Mouse (Mus musculus): ENCODE data around the gene Tmie.

The Tmie gene

GRCm38 (mm10) chr9:110888935-110889334 lies 9.0 kb upstream of the Tmie start:
- DNase-seq (ENCODE audit: low spot score in 2 of 2), result no peak

DNA sequence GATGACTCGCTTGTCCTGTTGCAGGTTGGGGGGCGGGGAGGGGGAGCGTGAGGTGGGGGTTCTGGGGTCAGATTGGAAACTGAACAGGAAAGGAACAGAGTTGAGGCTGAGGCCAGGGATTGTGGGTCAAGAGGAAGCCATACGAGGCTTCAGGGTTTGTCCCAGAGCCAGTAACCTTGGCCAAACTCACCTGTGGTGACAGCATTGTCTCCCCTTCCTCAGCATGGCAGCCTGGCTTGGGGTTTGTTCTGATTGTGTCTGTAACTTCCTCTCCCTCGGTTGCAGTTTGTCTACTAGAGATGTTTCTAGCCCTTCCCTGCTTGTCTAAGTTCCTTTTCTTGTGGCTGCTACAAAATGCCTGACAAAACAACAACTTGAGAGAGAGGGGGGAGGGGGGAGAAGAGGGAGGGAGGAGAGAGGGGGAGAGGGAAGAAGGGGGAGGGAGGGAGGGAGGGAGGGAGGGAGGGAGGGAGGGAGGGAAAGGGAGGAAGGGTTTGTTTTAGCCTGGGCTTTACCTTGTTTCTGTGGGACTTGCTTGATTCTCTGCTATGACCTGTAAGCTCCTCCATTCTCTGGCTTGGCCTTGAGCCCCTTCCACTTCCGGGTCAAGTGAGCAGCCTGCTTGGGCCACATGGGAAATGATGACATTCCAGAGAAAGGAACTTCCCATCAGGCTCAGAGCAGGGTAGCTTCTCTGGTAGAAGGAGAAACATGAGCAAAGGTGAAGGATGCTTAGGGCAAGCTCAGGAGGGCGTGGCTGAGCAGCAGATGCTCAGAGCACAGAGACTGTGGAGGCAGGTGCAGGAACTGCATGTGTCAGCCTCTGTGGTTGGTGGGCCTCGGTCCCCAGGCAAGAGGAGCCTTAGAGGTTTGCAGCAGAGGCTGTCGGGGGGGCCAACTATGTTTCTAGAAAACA lies 7.7 kb upstream of the Tmie start:
- DNase-seq (ENCODE audit: low spot score in 2 of 2), result no peak

DNA sequence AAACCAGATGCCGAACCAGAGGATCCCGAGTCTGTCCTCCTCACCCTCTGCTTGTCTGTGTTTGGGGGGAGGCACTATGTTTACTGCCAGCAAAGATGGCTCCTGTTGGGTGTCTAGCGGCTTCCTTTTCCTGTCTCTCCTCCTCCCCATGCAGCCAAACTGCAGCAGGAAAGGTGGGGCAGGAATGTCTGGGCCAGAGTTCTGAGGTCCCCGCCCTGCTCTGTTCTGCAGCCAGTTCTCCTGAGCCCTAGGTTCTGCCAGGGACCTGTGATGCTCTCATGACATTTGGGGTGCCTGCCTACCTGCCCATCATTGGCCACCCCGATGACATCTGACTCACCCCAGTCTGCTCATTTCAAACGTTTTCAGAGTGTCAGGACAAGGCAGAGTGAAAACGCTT lies 2.0 kb upstream of the Tmie start:
- no peak for DNase-seq (ENCODE audit: low spot score in 2 of 2)

DNA sequence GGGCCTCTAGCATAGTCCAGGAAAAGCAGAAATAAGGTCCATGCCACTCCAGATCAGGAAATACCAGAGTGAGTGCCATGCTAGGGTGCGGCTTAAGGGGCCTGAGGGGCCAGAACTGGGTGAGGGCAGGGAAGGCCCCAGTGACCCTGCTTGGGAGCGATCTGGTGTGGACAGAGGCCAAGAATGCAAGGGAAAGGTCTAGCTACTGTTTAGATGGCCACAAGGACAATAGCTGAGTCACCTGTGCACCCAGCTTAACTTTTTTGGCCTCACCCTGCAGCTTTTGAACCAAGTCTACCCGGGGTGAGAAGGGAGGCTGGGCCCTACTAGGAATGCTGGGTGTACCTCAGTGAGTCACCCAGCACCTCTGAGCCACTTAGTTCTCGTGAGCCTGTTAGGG lies 859 bp upstream of the Tmie start:
- DNase-seq (ENCODE audit: low spot score in 2 of 2), result no peak

- DNase-seq (ENCODE audit: low spot score in 2 of 2), result peak; percentile 15 to 25
These were observed 557 bp downstream of the Tmie start, which contains the start of gene Als2cl for GRCm38 (mm10) chr9:110879191-110879920. Als2cl (plus strand) TSS chr9:110879870.

- peak in 1 of 2 experiments; percentile 18 for DNase-seq (ENCODE audit: low spot score in 2 of 2)
These were observed 2.0 kb downstream of the Tmie start for GRCm38 (mm10) chr9:110877888-110878287.

DNA sequence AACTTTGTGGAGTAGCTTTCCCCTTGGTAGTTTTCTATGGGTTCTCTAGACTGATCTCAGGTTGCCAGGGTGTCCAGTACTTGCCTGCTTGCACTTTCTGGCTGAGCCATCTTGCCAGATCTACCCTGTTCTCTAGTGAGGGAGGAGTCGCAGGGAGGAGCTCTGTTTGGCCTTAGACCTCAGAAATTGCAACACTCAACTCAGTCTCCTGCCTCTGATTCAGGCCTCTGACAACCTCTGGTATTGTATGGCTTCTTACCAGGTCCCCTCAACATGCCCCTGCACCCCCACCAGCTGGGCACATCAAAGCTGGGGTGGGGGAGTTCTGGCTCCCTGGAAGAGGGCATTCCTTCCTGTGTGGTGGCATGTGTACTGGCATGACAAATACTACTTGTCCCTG lies 2.6 kb downstream of the Tmie start:
- DNase-seq (ENCODE audit: low spot score in 2 of 2), result no peak

DNA sequence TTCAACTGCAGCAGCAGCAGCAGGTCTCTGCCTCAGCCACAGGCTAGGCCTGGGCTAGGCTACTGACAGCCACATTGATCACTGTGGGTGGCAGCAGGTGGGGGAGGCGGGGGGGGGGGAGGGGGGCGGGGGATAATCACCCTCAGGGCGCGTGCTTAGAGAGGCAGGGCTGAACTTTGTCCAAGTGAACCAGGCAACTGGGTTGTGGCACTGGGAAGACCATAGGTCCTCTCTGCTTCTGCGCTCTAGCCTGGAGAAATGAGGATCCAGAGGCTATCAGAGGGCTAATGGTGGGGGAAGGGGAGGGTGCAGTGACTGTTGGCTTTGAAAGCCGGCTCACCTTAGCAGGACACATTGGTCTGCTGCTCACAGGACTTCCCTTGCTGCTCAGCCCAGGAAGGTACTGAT lies 4.6 kb downstream of the Tmie start:
- DNase-seq (ENCODE audit: low spot score in 2 of 2), result no peak

GRCm38 (mm10) chr9:110874660-110875191 lies 5.2 kb downstream of the Tmie start:
- no peak for DNase-seq (ENCODE audit: low spot score in 2 of 2)

- DNase-seq (ENCODE audit: low spot score in 2 of 2), result peak; percentile 36 to 54
These were observed 5.9 kb downstream of the Tmie start for GRCm38 (mm10) chr9:110873681-110874659.

GRCm38 (mm10) chr9:110871030-110871429 lies 8.9 kb downstream of the Tmie start:
- peak; percentile 78 to 79 for DNase-seq (ENCODE audit: low spot score in 2 of 2)

- no peak for DNase-seq (ENCODE audit: low spot score in 2 of 2)
These were observed 20.8 kb downstream of the Tmie start for GRCm38 (mm10) chr9:110858967-110859596.

DNA sequence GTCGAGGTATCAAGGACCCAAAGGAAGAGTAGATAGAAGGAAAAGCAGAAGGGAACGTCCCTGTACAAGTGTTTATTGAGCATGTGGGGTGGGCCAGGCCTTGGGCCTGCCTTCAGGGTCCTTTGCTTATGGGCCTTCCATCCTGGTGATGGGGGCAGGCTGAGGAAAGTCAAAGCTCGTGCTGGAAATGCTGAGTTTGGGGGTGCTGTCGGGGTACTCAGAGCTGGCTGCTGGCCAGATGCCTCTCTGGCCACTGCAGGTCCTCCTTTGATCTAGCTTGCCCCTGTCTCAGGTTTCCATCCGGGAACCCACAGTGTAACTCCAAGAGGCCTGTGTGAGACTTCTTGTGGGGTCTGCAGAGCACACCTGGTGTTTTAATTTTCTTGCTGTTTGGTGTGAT lies 21.4 kb downstream of the Tmie start:
- no peak for DNase-seq (ENCODE audit: low spot score in 2 of 2)

- DNase-seq (ENCODE audit: low spot score in 2 of 2), result no peak
These were observed 22.0 kb downstream of the Tmie start, which contains the start of gene Prss50 for GRCm38 (mm10) chr9:110857781-110858472. Prss50 (plus strand) TSS chr9:110857967.

DNA sequence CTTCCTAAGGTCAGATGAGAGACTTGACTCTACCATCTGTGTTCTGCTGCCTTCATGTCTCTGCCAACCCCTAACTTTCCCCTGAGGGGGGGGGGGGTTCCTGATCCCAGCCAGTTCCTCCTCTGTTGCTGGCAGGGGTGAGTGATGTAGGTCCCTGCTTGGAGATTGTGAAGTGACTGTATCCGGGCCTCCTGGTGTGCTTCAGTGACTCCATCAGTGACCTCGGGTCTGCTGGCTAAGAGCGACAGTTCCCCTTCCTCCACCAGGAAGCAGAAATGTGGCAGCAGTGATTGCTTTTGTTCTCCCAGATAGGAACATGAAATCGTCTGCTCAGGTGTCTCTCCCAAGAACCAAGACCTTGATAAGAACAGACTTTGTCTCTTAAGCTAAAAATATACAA lies 23.0 kb downstream of the Tmie start:
- no peak for DNase-seq (ENCODE audit: low spot score in 2 of 2)

DNA sequence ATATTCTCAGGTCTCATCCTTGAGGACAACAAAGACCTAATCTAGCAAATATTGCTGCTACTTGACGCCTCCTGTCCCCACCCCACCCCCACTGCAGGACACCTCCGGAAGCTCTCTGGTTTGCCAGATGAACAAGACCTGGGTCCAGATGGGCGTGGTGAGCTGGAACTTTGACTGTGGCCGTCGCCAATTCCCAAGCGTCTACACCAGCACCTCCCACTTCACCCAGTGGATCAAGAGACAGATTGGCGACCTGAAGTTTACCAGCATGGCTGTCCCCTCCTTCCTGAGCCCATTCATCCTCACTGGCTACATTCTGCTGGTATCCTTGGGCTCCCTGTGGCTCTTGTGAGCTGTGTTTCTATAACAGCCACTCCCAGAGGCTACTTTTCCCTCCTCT lies 24.0 kb downstream of the Tmie start:
- DNase-seq (ENCODE audit: low spot score in 2 of 2), result no peak

- DNase-seq (ENCODE audit: low spot score in 2 of 2), result no peak
These were observed 30.8 kb downstream of the Tmie start for GRCm38 (mm10) chr9:110849162-110849561.

GRCm38 (mm10) chr9:110844206-110844605 lies 35.7 kb downstream of the Tmie start, which contains the start of gene Prss46:
Prss46 (plus strand) TSS chr9:110844506.
- DNase-seq (ENCODE audit: low spot score in 2 of 2), result no peak

DNA sequence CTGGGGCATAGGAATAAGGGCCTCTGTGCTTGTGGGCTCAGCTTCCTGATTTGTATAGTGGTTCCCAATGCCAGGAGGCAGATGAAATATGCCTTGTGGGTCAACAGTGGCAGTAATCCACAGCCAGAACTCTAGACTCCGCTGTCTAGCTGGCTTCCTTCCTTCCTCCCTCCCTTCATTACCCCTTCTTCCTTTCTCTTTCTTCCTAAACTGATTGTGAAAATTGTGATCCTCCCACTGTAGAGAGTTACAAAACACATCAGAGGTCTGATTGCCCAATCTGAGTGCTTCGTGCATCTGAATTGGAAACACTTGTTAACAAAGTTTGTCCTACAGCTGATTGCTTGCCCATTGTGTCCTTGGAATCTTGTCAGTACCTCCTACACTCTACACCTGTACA lies 38.5 kb downstream of the Tmie start:
- DNase-seq (ENCODE audit: low spot score in 2 of 2), result no peak

DNA sequence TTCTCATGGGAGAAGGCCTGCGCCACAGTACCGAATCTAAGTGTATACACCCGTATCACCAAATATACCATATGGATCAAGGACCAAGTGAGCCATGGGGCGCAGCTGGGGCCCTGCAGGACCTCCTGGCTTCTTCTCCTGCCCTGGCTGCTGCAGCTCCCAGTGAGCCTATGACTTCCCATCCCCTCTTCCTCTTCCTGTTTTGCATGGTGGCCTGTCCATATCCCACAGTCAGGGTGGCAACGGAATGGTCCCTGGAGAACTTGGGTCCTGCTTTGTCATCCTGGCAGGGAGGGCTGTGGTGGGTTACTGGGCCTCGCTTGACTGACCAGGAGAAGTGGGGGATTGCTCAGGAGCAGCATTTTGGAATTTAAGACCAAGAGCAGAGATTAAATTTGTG lies 39.0 kb downstream of the Tmie start:
- DNase-seq (ENCODE audit: low spot score in 2 of 2), result no peak

All from right cerebral cortex, adult 2 months (tissue).